Mouse (Mus musculus) yolk sac, embryonic 10.5 days (tissue): ENCODE data around the gene Trarg1.
A peak's percentile ranks its signal among the peaks of the same experiment; 100 is the strongest.
"Not testable (repeated sequence)": the region's sequence is repeated elsewhere in the genome, so short reads cannot be mapped to it uniquely, and the experiment has no call there.

Experiments used
- DNase-seq: peaks from one replicate; pipeline ENCODE4 v3.0.0-alpha.2; 2017; ENCODE audit warnings: low spot score

Gene Trarg1

DNA sequence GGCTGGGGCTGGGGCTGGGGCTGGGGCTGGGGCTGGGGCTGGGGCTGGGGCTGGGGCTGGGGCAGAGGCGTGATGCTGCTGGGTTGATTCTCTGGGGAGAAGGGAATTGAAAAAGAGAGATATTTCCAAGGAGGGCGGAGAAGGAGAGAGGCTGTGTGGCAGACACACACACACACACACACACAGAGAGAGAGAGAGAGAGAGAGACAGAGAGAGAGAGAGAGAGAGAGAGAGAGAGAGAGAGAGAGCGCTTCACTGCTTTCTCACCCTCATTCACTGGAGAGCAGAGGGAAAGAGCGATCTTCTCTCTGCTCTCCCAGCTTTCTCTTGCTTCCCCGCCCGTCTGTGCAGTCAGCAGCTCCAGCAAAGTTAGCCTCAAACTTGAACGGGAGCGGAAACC is at the start of gene Trarg1:
TSS of gene Trarg1 (plus strand) at position 301 of the 400 bp plus-strand sequence.
- not testable (repeated sequence) for DNase-seq

DNA sequence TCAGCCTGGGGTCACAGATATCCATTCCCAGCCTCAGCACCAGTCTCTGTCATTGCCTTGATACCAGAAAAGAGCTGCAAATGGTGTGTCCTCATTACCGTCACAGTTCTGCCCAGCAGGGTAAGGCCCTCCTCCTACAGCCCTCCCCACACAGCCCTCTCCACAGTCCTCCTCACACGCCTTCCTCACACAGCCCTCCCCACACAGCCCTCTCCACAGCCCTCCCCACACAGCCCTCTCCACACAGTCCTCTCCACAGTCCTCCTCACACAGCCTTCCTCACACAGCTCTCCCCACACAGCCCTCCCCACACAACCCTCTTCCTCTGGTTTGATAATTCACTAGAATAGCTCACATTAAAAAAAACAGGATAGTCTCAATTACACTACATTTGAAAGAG is 49.6 kb upstream of the Trarg1 start:
- no peak for DNase-seq

- no peak for DNase-seq
Measured at GRCm38 (mm10) chr11:76630487-76630886, 49.1 kb upstream of the Trarg1 start.

- DNase-seq: no peak
Measured at GRCm38 (mm10) chr11:76639269-76639985, 40.2 kb upstream of the Trarg1 start.

DNA sequence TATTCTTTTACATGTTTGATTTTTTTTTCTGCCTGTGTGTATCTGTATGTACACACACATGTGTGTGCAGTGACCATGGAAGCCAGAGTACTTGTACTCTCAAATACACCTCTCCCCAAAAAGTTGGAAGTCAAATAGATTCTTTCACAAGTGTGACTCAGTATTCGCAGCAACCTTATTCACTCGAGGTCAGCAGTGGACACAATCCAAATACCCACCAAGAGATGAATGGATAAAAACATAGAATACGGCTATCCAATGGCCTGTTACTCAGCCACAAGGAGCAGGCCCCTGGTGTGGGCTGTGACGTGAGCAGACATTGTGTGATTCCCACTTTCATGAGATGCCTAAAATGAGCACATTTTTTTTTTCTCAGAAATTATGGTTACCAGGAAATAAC is 39.4 kb upstream of the Trarg1 start:
- DNase-seq: no peak

DNA sequence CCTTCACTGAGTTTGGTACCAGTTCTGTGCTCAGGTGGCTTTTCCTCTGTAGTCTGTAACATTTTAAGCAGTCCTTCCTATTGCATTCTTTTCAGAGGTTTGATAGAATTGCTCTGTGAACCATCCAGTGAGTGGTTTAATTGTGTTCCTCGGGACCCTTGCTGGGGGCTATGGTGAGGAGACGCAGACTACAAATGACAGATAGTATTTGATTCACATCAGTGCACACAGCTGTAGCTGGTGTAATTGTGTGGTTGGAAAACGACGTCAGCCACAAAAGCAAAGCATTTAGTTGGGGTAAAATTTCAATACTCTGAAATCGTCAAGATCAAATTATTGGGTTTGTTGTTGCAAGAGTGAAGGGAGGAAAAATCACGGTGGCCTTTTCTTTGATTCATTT is 35.4 kb upstream of the Trarg1 start:
- DNase-seq: no peak

GRCm38 (mm10) chr11:76645036-76645435 is 34.6 kb upstream of the Trarg1 start:
- no peak for DNase-seq

- DNase-seq: peak; percentile 77
Measured at GRCm38 (mm10) chr11:76645955-76646354, 33.7 kb upstream of the Trarg1 start.

- no peak for DNase-seq
Measured at GRCm38 (mm10) chr11:76647062-76647461, 32.5 kb upstream of the Trarg1 start.

DNA sequence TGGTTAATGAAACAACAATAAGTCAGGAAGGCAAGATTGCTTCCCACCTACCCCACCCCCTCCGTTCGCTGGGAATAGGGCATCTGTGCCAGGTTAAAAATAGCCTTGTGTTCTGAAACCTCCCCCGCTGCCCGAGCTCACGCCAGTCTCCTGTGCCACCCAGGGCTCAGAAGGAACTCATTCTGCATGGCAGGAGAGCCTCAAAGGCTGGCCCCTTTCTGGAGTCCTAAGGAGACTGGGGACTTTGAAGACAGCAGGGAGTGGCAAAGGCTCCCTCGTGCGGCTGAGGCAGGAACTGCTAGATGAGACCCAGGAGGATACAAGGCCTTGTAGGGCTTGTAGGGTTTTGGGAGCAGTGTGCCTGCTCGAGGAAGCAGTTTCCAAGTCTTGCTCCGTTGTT is 32.1 kb upstream of the Trarg1 start:
- peak; percentile 44 for DNase-seq

DNA sequence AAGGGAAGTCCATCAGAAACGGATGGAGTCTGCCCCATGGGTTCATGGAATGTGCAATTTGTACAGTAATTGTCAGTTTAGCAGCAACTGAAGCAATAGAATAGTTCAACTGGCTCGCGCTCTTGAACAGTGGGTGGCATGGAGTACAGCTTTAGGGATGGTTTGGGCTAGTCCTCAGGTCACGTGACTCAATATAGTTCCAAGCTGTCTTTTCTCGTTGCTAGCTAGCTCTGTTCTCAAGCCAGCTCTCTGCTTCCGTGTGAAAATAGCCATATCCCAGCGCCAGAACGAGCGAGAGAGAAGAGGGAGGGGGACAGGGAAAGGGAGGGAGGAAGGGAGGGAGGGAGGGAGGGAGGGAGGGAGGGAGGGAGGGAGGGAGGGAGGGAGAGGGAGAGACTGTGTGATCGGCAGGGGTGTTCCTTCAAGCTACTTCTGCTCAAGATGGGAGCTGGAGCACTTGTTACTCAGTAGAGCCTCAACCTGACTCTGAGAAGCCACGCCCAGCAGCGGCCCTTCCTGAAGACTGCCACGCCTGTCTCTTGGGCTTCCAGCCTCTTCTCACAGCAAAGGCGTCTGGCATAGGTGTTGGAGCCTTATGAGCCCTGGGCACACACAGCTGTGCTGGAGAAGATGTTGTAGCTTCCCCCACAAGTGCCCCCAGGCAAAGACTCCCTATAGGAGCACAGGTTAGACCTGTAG is 28.6 kb upstream of the Trarg1 start:
- DNase-seq: no peak

DNA sequence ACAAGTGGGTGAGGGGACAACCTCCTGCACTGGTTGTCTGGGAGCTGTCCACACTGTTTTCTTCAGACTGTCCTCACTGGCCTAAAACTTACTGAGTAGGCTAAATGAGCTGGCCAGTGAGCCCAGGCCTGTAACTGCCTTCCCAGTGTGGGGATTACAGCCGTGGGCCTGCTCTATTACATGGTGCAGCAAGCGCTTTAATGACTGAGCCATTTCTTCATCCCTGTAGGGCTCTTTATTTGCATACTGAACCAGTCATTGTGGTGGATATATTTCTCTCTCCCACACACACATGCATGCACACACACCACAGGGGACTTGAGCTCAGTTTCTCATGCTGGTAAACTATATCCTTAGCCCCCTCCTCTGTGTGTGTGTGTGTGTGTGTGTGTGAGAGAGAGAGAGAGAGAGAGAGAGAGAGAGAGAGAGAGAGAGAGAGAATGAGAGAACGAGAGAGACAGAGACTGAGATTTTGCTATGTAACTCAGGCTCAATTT is 26.7 kb upstream of the Trarg1 start:
- DNase-seq: no peak

DNA sequence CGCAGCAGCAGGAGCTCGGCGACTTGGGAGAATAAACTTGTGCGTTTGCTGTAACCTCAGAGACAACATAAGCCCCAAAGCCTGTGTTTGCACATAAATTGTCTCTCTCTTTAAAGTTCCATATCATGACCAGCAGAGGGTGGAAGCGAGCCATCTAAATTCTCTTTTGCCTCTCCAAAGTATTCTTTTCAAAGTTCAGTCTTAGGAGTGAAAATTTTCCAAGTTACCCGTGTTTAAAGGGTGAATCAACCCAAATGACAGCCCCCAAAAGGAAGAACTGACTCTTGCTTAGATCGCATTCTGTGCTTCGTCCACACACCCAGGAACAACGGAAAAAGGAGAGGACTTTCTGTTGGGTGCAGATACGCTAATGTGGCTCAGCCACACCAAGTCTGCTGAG is 24.5 kb upstream of the Trarg1 start:
- DNase-seq: peak; percentile 53

DNA sequence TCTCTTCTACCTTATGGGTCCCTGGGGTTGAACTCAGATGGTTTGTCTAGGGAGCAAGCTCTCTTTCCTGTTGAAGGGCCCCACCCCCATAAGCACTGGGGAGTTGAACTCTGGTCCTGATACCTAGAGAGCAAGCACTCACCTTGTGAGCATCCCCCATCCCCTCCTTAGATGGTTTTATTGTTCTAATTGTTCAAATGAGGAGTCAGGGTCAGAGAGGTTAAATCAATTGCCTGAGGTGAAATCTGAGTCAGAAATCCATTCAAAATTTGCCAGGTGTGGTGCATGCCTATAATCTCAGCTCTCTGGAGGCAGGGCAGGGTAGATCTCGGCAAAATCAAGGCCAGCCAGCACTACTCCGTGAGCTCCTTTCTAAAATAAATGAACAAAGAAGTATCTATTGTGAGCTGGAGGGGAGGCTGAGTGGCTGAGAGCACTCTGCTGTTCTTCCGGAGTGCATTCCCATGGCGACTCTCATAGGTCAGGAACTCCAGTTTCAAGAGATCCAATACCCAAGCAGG is 22.1 kb upstream of the Trarg1 start:
- DNase-seq: no peak

DNA sequence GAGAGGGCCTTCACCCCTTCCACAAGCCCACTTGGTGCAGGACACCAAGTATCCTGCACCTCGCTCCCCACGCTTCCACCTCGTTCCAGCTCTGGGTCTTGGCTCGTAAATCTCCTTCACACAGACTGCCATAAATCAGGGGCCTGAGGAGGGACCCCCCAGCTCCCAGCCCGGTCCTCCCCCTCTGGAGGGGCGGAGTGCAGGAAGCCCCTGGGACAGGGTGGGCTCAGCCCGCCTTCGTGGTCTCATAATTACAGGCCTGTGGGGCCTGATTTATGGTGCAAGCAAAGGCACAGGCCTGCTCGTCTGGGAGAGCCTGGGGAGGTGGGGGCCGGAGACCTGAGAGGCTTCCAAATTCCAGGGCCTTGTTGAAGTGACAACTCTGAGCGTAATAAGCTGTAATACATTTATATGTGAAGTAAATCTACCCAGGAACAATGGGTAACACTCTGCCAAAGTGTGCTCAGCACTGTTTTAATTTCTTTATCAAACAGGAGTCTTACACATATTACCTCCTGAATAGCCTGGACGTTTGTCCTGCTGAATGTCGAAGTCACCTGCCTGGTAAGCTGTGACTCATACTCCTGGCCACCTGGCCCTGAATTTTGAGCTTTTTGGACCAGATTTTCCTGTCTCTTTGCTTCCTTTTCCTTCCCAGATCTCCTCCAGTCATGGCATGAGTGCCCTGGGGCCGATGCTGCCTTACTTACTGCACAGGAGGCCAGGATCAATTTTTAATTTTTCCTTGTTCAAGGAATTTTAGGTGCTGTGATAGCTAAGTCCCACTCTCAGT is 20.3 kb upstream of the Trarg1 start:
- peak; percentile 23 for DNase-seq

- DNase-seq: peak; percentile 85
Measured at GRCm38 (mm10) chr11:76661790-76662468, 17.7 kb upstream of the Trarg1 start.

- DNase-seq: no peak
Measured at GRCm38 (mm10) chr11:76666002-76666649, 13.5 kb upstream of the Trarg1 start.

GRCm38 (mm10) chr11:76667807-76668206 is 11.8 kb upstream of the Trarg1 start:
- no peak for DNase-seq

DNA sequence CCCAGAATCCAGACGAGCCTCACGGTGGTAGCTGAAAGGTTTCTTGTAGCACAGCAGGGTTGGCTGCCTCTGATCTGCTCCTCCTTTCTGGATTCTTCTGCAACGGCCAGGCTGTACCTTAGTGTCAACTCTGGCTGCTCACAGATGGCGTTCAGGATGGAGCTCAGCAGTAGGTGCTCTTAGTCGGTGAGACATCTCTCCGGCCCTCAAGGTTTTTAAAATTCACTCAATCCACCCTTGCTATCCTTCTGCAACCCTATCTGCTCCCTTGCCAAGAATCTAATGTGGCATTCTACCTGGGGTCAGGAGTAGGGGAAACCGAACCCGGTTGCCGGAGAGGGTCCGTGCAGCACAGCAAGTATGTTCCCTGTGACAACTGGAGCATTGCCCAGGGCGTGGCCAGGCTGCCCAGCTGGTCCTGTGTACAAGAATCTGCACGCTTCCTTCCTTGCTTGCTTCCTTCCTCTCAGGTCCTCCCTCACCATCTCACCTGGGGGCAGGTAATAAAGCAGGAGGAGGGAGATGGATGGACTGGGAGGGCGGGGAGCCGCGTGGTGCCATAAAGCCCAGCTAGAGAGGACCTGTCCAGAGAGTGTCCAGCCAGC is 7.6 kb upstream of the Trarg1 start, which contains the start of gene Bhlha9:
TSS of gene Bhlha9 (plus strand) at position 600 of the 605 bp plus-strand sequence.
- no peak for DNase-seq

DNA sequence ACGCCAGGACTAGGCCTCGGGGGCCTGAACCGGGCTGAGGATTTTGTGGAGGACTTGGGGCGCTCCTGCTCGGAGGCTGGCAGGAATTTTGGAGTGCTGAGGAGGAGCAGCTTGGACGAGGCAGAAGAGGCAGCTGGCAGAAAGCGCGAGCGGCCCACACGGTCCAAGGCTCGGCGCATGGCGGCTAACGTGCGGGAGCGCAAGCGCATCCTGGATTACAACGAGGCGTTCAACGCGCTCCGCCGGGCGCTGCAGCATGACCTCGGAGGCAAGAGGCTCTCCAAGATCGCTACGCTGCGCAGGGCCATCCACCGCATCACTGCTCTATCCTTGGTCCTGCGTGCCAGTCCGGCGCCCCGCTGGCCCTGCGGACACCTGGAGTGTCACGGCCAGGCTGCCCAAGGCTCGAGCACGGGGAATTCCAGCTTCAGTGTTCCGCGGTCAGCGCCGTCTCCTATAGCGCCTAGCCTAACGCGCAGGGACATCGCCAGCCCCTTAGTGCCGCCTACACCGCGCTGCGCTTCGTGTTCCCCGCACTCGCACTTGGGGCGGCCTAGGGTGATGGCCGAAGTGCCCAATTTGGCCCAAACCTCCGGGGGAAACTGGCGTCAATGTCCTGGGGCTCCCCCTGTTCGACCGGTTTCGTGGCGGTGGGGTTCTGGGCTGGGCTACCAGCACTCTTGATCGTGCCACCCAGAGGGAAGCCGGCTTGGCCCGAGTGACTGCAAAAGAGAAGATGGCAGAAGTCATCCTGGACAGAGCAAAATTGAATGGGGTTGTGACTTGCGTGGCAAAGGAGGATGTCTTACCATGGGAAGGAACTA is 6.8 kb upstream of the Trarg1 start:
- DNase-seq: no peak
